Mouse (Mus musculus) heart, adult 9 months (tissue): ENCODE measurements around the gene B4galt5.

Experiments used
- DNase-seq, 2 experiments: peaks; one replicate each; pipeline ENCODE4 v3.0.0; 2022; ENCODE audit warnings: low spot score in 2 of 2

Gene B4galt5

DNA sequence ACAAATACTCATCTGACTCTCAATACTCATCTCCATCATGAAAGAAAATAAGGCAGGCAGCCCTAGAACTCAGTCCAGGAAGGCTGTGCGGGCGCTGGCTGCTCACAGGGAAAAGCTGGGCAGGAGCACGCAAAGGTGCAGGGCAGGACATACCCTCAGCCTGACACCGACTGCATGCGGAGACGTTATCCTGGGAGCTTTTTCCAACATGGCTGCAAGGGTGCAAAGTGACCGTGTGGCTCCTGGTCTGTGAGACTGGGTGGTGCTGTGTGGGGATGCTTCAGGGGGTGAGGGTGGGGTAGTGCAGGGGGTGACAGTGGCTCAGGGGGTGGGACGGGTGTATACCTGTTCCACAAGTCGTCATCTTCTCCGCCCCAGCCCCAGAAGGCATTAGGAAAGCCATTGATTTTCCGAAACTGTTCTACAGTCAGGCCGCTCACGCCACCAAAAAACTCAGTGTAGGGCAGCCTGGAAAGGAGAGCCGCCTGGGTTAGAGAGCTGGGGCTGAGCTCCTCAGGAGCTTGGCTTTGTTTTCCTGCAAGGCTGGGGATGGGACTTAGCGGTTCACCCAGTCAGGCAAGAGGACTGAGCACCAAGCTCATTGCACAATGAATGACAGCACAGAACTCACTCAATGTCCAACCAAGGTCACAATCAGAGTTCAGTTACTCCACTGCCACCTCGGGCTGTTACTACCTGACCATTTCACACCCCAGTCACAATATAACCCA, 44.2 kb downstream of the B4galt5 start:
- no peak for DNase-seq

- no peak for DNase-seq
Measured at GRCm38 (mm10) chr2:167303806-167304205, 45.2 kb downstream of the B4galt5 start.

- no peak for DNase-seq
Measured at GRCm38 (mm10) chr2:167303196-167303595, 45.8 kb downstream of the B4galt5 start.

GRCm38 (mm10) chr2:167302641-167303040, 46.3 kb downstream of the B4galt5 start:
- no peak for DNase-seq

- no peak for DNase-seq
Measured at GRCm38 (mm10) chr2:167302031-167302430, 47.0 kb downstream of the B4galt5 start.

DNA sequence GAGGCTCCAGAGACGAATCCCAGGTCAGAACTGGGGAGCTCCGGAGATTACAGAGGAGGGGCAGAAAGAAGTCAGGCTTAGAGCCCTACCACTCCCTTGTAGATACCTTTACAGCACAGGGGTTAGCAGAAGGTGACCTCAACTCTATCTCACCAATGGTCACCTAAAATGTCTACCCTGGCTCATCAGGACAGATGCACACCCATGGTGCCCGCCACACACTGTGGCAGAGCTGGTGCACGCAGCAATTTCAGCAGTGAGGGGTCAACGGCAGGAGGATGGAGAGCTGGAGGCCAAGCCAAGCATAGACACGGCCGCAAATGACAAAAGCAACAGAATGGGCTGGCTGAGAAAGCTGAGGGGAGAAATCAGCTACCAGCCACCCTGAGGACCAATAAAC, 47.4 kb downstream of the B4galt5 start:
- no peak for DNase-seq

DNA sequence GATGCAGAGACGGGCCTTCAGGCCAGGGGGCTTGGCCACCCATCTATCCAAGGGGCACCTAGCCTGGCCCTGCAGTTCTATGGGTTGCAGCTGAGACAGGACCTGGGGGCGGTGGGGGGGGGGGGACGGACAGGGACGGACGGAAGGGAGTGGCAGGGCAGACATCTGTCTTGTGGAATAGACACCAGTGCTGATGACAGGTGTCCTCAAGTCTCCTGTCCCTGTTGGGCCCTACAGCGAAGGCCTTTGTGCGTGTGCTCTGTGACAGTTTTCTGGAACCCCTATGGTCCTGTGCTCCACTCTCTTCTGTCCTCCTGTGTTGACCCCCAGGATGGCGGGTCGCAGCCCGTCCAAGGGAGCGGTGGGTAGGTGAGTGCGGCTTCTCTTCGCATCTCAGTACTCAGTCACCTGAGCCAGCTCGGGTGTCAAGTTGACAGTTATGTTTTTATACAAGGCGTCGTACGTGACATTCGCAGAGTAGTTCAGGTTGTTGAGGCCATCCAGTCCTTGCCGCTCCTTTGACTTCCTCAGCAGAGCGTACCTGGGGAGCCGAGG, 48.0 kb downstream of the B4galt5 start:
- no peak for DNase-seq

GRCm38 (mm10) chr2:167299861-167300667, 48.9 kb downstream of the B4galt5 start:
- no peak for DNase-seq

GRCm38 (mm10) chr2:167298729-167299705, 50.0 kb downstream of the B4galt5 start:
- no peak for DNase-seq

DNA sequence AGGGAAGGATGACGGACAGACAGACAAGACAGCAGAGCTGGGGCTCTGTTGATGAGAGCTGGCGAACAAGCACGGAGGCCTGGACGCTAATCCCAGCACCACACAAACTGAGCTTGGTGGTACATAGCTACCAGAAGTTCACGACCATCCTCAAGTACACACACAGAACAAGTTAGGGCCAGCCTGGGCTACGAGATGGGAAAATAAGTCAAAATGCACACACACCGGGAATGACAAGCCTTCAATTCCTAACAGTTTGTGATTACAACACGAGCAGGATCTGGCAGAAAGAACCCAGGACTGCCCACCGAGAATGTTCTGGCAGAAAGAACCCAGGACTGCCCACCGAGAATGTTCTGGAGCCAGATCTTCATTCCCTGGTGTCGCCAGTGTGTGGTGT, 51.0 kb downstream of the B4galt5 start:
- DNase-seq: no peak

DNA sequence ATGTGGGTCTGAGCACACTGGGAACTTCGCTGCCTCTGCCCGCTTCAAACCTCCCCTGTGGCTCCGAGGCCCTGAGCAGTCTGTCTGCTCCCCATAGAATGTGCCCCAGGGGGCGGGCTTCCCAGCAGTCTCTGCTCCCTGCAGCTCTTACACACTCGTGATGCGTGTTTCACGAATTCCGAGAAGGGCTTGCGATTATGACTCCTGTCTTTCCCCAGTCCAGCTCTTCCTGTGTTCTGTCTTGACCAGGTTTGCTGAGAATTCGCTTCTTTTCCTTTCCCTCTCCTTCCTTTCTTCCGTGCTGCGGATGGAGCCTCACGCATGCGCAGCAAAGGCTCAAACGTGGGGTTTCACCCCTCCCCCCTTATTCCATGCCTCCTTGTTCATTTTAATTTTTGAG, 54.1 kb downstream of the B4galt5 start:
- DNase-seq: no peak

DNA sequence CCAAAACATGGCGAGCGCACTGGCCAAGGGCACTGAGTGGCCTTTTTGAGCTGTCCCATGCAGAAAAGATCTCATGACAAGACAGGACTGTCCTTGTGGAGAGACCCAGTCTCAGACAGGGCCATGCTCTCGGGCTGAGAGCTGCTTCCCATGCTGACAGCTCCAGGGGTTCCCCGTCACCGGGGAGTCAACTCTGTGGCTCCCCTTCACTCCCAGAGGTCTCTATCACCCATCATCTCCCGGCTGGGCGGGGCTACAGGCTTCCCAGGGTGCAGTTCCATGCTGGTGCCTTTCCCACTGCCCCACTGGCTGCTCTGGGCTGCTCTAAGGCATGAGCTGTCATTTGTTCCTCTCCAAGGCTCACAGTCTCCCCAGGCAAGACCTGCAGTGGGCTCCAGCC, 54.8 kb downstream of the B4galt5 start:
- DNase-seq: no peak

GRCm38 (mm10) chr2:167293289-167294085, 55.5 kb downstream of the B4galt5 start:
- DNase-seq: no peak

GRCm38 (mm10) chr2:167292854-167293253, 56.1 kb downstream of the B4galt5 start:
- no peak for DNase-seq

- DNase-seq: peak in 1 of 2 experiments; percentile 41
Measured at GRCm38 (mm10) chr2:167292151-167292591, 56.8 kb downstream of the B4galt5 start.

DNA sequence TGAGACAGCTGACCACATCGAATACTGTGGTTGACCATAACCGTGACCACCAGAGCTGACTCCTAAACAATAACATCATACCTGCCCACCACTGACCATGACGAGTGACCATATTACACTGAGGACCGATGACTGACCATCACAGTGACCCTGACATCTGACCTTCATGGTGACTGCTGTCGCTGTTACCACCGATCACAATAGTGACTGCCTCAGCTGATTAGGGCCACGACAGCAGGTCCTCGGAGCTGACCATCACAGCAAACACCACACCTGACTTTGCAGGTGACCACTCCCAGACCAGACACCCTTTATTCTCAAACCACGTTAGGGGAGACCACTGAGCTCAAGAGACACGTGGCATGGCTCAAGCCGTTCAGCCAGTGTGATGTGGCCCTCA, 57.3 kb downstream of the B4galt5 start:
- no peak for DNase-seq

- no peak for DNase-seq
Measured at GRCm38 (mm10) chr2:167281461-167281860, 67.5 kb downstream of the B4galt5 start.

DNA sequence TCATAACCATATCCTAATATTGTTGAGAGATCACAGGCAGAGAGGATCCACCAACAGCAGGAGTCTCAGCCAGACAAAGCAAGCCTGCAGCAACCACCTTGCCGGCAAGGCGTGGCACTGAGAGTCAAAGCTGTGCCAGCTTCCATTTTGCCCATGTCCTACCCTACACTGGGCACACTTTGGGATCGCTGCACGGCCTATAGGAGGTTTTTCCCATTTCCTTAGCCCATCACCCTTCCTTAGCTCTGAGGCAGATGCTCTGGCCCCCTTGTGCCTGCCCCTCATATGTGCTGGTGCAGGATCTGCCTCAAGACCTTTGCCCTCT, 68.0 kb downstream of the B4galt5 start:
- no peak for DNase-seq

DNA sequence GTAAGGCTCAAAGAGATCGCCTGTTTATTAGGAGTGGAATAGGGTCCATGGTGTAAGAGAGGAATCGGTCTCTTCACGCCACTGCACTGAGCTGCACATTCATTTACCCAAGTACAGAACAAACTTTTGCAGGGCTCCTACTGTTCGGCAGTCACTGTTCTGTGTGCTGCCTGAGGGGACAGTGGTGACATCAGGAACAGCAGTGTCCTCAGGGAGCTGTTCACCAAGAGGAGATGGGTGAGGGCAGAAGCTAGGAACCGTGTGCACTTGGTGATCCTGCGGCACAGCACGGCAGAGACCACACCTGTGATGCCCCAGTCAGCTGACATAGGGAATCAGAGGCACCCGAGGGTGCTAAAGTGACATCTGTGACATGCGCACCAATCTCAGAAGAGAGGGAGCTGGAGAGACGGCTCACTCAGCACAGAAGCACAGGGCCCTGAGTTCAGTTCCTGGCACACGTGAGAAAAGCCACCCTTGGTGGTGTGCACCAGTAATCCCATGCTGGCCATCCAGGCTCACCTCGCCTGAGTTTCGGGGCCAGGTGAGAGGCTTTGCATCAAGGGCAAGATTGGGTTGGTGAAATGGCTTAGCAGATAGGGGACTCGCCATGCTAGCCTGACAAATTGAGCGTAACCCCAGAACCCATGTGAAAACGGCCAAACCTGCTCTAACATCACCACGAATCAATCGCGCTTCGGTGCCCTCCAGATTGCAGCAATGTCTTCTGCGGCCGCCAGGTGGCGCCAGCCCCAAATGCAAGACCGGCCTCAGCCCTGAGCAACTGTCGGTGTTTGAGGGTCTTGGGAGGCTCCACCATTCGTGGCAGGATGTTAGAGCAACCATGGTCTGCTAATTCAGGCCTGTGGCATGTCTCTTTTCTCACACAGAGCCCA, 68.6 kb downstream of the B4galt5 start:
- DNase-seq: peak; percentile 40 to 70
